Mouse (Mus musculus) myocyte (in vitro differentiated cells): ENCODE measurements around the gene Gm45717. TPM values are rescaled to one million over a fixed set of nuclear protein-coding genes. Genes with fewer than 3 reads are reported as not detected.

Experiments
- H3K27me3 ChIP-seq: one replicate; pipeline ENCODE4 v1.6.1; 2011; ENCODE audit not compliant: control insufficient read depth, insufficient read depth, insufficient read length
- H3K36me3 ChIP-seq: one replicate; pipeline ENCODE4 v1.6.1; 2011; ENCODE audit not compliant: control insufficient read depth, insufficient read depth
- H3K4me2 ChIP-seq: one replicate; pipeline ENCODE4 v1.6.1; 2011; ENCODE audit warnings: low read depth, control low read depth
- H3K4me3 ChIP-seq: one replicate; pipeline ENCODE4 v1.5.1; 2011; ENCODE audit warnings: mild to moderate bottlenecking, control low read depth, moderate library complexity
- H3K79me2 ChIP-seq: one replicate; pipeline ENCODE4 v1.6.1; 2011; ENCODE audit not compliant: control insufficient read depth, insufficient read depth
- H3ac ChIP-seq: one replicate; pipeline ENCODE4 v1.6.1; 2011; ENCODE audit not compliant: control insufficient read depth, insufficient read length
- CEBPB ChIP-seq: IDR thresholded peaks from 2 replicates; pipeline ENCODE4 v1.6.1; 2011; ENCODE audit warnings: mild to moderate bottlenecking, moderate library complexity; ENCODE audit not compliant: poor library complexity, insufficient read depth, severe bottlenecking
- E2F4 ChIP-seq: IDR thresholded peaks from one replicate; pipeline ENCODE4 v1.6.1; 2011; ENCODE audit warnings: mild to moderate bottlenecking, control low read depth, moderate library complexity; ENCODE audit not compliant: insufficient read depth
- MAX ChIP-seq: IDR thresholded peaks from one replicate; pipeline ENCODE4 v1.6.1; 2011; ENCODE audit warnings: low read depth, mild to moderate bottlenecking, control low read depth
- MYOD1 ChIP-seq, 3 experiments: IDR thresholded peaks; one replicate each; pipeline ENCODE4 v1.6.1; 2011; ENCODE audit warnings: control low read depth in 2 of 3, low read depth in 2 of 3, mild to moderate bottlenecking in 2 of 3, moderate library complexity in 1 of 3; ENCODE audit not compliant: insufficient read length in 2 of 3, control insufficient read depth in 1 of 3
- MYOG ChIP-seq, 3 experiments: IDR thresholded peaks; one replicate each; pipeline ENCODE4 v1.6.1; 2011; ENCODE audit warnings: control low read depth in 2 of 3, low read depth in 2 of 3, mild to moderate bottlenecking in 2 of 3; ENCODE audit not compliant: insufficient read length in 2 of 3, control insufficient read depth in 1 of 3, insufficient read depth in 1 of 3
- POLR2A ChIP-seq: IDR thresholded peaks from one replicate; pipeline ENCODE4 v1.6.1; 2011; ENCODE audit warnings: low read depth, mild to moderate bottlenecking, control low read depth, moderate library complexity; ENCODE audit not compliant: insufficient read length
- POLR2AphosphoS2 ChIP-seq: IDR thresholded peaks from one replicate; pipeline ENCODE4 v1.6.1; 2011; ENCODE audit warnings: low read depth, control low read depth; ENCODE audit not compliant: insufficient read length
- REST ChIP-seq: IDR thresholded peaks from one replicate; pipeline ENCODE4 v1.6.1; 2011; ENCODE audit warnings: mild to moderate bottlenecking, control low read depth, moderate library complexity; ENCODE audit not compliant: insufficient read depth, insufficient read length
- SRF ChIP-seq: IDR thresholded peaks from one replicate; pipeline ENCODE4 v1.6.1; 2011; ENCODE audit warnings: low read depth; ENCODE audit not compliant: control insufficient read depth, insufficient read length
- TCF12 ChIP-seq: IDR thresholded peaks from one replicate; pipeline ENCODE4 v1.6.1; 2011; ENCODE audit warnings: mild to moderate bottlenecking, control low read depth; ENCODE audit not compliant: poor library complexity, insufficient read depth, severe bottlenecking
- TCF3 ChIP-seq: IDR thresholded peaks from one replicate; pipeline ENCODE4 v1.6.1; 2011; ENCODE audit warnings: low read depth, control low read depth; ENCODE audit not compliant: insufficient read length
- USF1 ChIP-seq: IDR thresholded peaks from one replicate; pipeline ENCODE4 v1.6.1; 2011; ENCODE audit warnings: low read depth, mild to moderate bottlenecking, control low read depth, moderate library complexity
- polyA plus RNA-seq: library from polyadenylated mRNA; unstranded; fragments of >200 nt; fragmentation: generic; extraction: Trizol; gene quantifications from one replicate; pipeline ENCODE4 v1.2.1, GENCODE M21; 2012; ENCODE audit warnings: missing spikeins

Gm45717 gene
- polyA plus RNA-seq, 1 experiment, result 0.12 TPM

GRCm38 (mm10) chr7:140966921-140967320 is 11.2 kb upstream of the Gm45717 start, which contains the start of gene Ifitm1:
Gene Ifitm1, plus strand, starts transcription at chr7:140967221.
- H3ac ChIP-seq, result no peak within 1 kb of the TSS
- TF ChIP-seq POLR2A (no peak), MAX (no peak), TCF12 (no peak), E2F4 (no peak), TCF3 (no peak), MYOD1 (IDR thresholded peaks at IDR 0.05; ENCODE audit: control insufficient read depth in 1 of 3, insufficient read length in 2 of 3, low read depth in 2 of 3) (no peak), CEBPB (no peak), MYOG (IDR thresholded peaks at IDR 0.05; ENCODE audit: control insufficient read depth in 1 of 3, insufficient read depth in 1 of 3, insufficient read length in 2 of 3, low read depth in 2 of 3) (no peak)

GRCm38 (mm10) chr7:140962733-140963132 is 7.0 kb upstream of the Gm45717 start:
- no peak for TF ChIP-seq MYOG (IDR thresholded peaks at IDR 0.05; ENCODE audit: control insufficient read depth in 1 of 3, insufficient read depth in 1 of 3, insufficient read length in 2 of 3, low read depth in 2 of 3)
- TF ChIP-seq TCF3, result no peak
- no peak for TF ChIP-seq REST
- TF ChIP-seq E2F4, result no peak
- no peak for TF ChIP-seq MAX
- TF ChIP-seq SRF, result no peak
- no peak for TF ChIP-seq CEBPB
- TF ChIP-seq POLR2A, result no peak
- no peak for TF ChIP-seq POLR2AphosphoS2
- TF ChIP-seq USF1, result no peak
- TF ChIP-seq TCF12, result no peak
- no peak for TF ChIP-seq MYOD1 (IDR thresholded peaks at IDR 0.05; ENCODE audit: control insufficient read depth in 1 of 3, insufficient read length in 2 of 3, low read depth in 2 of 3)
- no peaks in the 10 kb centered on the region for H3K27me3 ChIP-seq
- no peak overlapping the region for H3K4me2 ChIP-seq
- H3K36me3 ChIP-seq, result no peaks in the 10 kb centered on the region
- no peak overlapping the region for H3K4me3 ChIP-seq
- H3K79me2 ChIP-seq, result no peaks in the 10 kb centered on the region
- no peak overlapping the region for H3ac ChIP-seq

More at GRCm38 (mm10) chr7:140966921-140967320, 11.2 kb upstream of the Gm45717 start, which contains the start of gene Ifitm1:
- peak within 1 kb of the TSS; percentile 58 for H3K4me2 ChIP-seq
- H3K4me3 ChIP-seq, result no peak within 1 kb of the TSS
- H3K27me3 ChIP-seq, result no peaks in the 10 kb centered on the region
- no peaks in the 10 kb centered on the region for H3K36me3 ChIP-seq
- H3K79me2 ChIP-seq, result no peaks in the 10 kb centered on the region

GRCm38 (mm10) chr7:140961416-140961815 is 5.7 kb upstream of the Gm45717 start:
- H3ac ChIP-seq, result no peak overlapping the region
- no peaks in the 10 kb centered on the region for H3K27me3 ChIP-seq
- TF ChIP-seq TCF12 (no peak), MAX (no peak), SRF (no peak), USF1 (no peak)
- no peaks in the 10 kb centered on the region for H3K79me2 ChIP-seq
- no peaks in the 10 kb centered on the region for H3K36me3 ChIP-seq
- no peak overlapping the region for H3K4me3 ChIP-seq
- H3K4me2 ChIP-seq, result no peak overlapping the region

GRCm38 (mm10) chr7:140960026-140960425 is 4.3 kb upstream of the Gm45717 start:
- Histone ChIP-seq H3K27me3 (no peaks in the 10 kb centered on the region), H3K4me3 (no peak overlapping the region), H3K4me2 (no peak overlapping the region), H3ac (no peak overlapping the region), H3K79me2 (peaks cover 6% of the 10 kb centered on the region), H3K36me3 (no peaks in the 10 kb centered on the region)
- TF ChIP-seq E2F4 (no peak), CEBPB (no peak), MAX (no peak), USF1 (no peak), POLR2A (no peak), MYOD1 (IDR thresholded peaks at IDR 0.05; ENCODE audit: control insufficient read depth in 1 of 3, insufficient read length in 2 of 3, low read depth in 2 of 3) (no peak), REST (no peak), SRF (no peak), TCF3 (no peak)

- no peak for TF ChIP-seq POLR2A
- no peak for TF ChIP-seq CEBPB
- TF ChIP-seq MAX, result no peak
- no peak for TF ChIP-seq SRF
- TF ChIP-seq REST, result no peak
- TF ChIP-seq E2F4, result no peak
- TF ChIP-seq MYOD1 (IDR thresholded peaks at IDR 0.05; ENCODE audit: control insufficient read depth in 1 of 3, insufficient read length in 2 of 3, low read depth in 2 of 3), result no peak
- TF ChIP-seq TCF3, result no peak
- TF ChIP-seq USF1, result no peak
- TF ChIP-seq POLR2AphosphoS2, result no peak
- no peak for TF ChIP-seq MYOG (IDR thresholded peaks at IDR 0.05; ENCODE audit: control insufficient read depth in 1 of 3, insufficient read depth in 1 of 3, insufficient read length in 2 of 3, low read depth in 2 of 3)
- TF ChIP-seq TCF12, result no peak
- H3K27me3 ChIP-seq, result no peaks in the 10 kb centered on the region
- no peak overlapping the region for H3K4me2 ChIP-seq
- H3ac ChIP-seq, result no peak overlapping the region
- peaks cover 13% of the 10 kb centered on the region for H3K79me2 ChIP-seq
- no peak overlapping the region for H3K4me3 ChIP-seq
- H3K36me3 ChIP-seq, result no peaks in the 10 kb centered on the region
Observed at GRCm38 (mm10) chr7:140959181-140959901, 3.6 kb upstream of the Gm45717 start.
